ENCODE assay signal across 8 mouse cellular contexts in the genomic region with DNA sequence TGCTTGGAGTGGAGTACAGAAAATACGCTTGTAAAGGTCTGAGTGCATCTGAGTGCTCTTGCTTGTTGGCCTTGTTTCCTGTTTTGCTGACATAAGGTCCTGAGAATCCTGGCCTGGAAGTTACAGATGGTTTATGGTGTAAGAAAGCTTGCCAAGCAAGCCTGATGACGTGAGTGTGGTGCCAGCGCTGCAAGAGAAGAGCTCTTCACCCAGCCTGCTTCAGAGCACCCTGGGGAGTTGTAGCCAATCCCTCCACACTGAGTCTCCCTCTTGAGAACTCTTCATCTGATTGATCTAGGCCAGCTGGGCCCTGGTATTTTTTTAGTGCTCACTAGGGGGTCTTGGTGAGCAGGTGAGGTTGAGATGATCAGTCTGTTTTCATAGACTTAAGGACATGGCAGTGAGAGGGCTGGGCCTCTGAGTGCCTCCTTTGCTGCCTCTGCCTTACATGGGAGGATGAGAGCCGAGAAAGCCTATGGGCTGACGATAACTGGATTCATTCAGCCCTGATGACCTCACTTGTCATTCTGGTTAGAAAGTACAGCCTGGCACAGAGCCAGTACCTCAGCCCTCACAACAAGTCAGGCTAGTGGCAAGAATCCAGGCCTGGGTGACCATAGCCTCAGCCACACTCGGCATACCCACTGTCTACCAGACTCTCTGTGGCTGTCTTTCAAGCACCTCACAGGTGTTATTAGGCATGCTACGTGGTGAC. TPM values are rescaled to one million over a fixed set of nuclear protein-coding genes. Genes with fewer than 3 reads are reported as not detected.
DNase-seq lines count a peak whose midpoint lies in the region; ATAC-seq and TF ChIP-seq lines count a peak whose summit lies in the region.
"Had no signal": no experiment of that assay in that cellular context is flagged by ENCODE, and none has a peak within 500 bp of the region (broad histone marks: within the 10 kb centered on the region; RNA-seq: fewer than 3 reads in every experiment).

No protein-coding gene starts in this region.

- H3K4me2 ChIP-seq in intestine, postnatal 0 days (replicated peaks; ENCODE audit: low read depth): no peak overlapping the region
- H3K4me2 ChIP-seq: midbrain, embryonic 15.5 days had no signal

- no peak overlapping the region for H3K4me3 ChIP-seq in intestine, postnatal 0 days (ENCODE audit: low read depth, low read length)
- H3K4me3 ChIP-seq: midbrain, embryonic 15.5 days had no signal

- no peak overlapping the region for H3K27ac ChIP-seq in intestine, postnatal 0 days (ENCODE audit: low read depth, low read length)
- H3K27ac ChIP-seq: midbrain, embryonic 15.5 days had no signal

- H3K9me3 ChIP-seq in intestine, postnatal 0 days (ENCODE audit: control insufficient read depth): no peaks in the 10 kb centered on the region
- H3K9me3 ChIP-seq: midbrain, embryonic 15.5 days had no signal

- WGBS in intestine, postnatal 0 days: 60% methylated on average over 7 of the region's 7 CpGs

- ATAC-seq in intestine, postnatal 0 days: no peak
- ATAC-seq: midbrain, embryonic 15.5 days had no signal

- TF ChIP-seq CTCF in intestine, postnatal 0 days (IDR thresholded peaks at IDR 0.05; ENCODE audit: low read depth): no peak

- H3K36me3 ChIP-seq in intestine, postnatal 0 days (ENCODE audit: control insufficient read depth, insufficient read depth): no peaks in the 10 kb centered on the region
- H3K36me3 ChIP-seq: midbrain, embryonic 15.5 days had no signal

- H3K9ac ChIP-seq in intestine, postnatal 0 days (ENCODE audit: low read depth, low read length): no peak overlapping the region
- H3K9ac ChIP-seq: midbrain, embryonic 15.5 days had no signal

- H3K27me3 ChIP-seq in intestine, postnatal 0 days (replicated peaks; ENCODE audit: control insufficient read depth, insufficient read depth, low read length): no peaks in the 10 kb centered on the region
- H3K27me3 ChIP-seq: midbrain, embryonic 15.5 days had no signal

- no peaks in the 10 kb centered on the region for H3K4me1 ChIP-seq in intestine, postnatal 0 days (replicated peaks; ENCODE audit: control insufficient read depth, insufficient read depth, low read length)
- H3K4me1 ChIP-seq: midbrain, embryonic 15.5 days had no signal

- peak; percentile 44 for DNase-seq in layer of hippocampus, adult 9-11 months
- no peak for DNase-seq in layer of hippocampus, adult 8-10 months (ENCODE audit: low spot score in 2 of 2)
- peak; percentile 70 for DNase-seq in adrenal gland, postnatal 25 days
- DNase-seq in heart, adult 8-10 months (ENCODE audit: low spot score): peak; percentile 24
- peak; percentile 81 for DNase-seq in lung, postnatal 36 days
- DNase-seq in frontal cortex, postnatal 10 days (ENCODE audit: low spot score in 2 of 2): no peak

RNA-seq across cellular contexts. Expression of a gene that starts 35.9 kb away (rescaled TPM):
- 10 to 100 TPM; 42.1 to 46.7 (median 44.4) TPM for total RNA-seq in layer of hippocampus, adult 8-10 months (2022)
- total RNA-seq in adrenal gland, postnatal 25 days (2021): 33.3 and 38.6 TPM in 2 replicates
- 10 to 100 TPM; 34.2 to 39.8 (median 37.6) TPM for total RNA-seq in heart, adult 8-10 months (2022)
- polyA plus RNA-seq in intestine, postnatal 0 days (2015; fragmentation: Nextera tagmentation; extraction: Ambion mirVana): 8.7 and 9.8 TPM in 2 replicates

RNA-seq across cellular contexts. Expression of a gene that starts 36.0 kb away (rescaled TPM):
- total RNA-seq in layer of hippocampus, adult 8-10 months (2022): 10 to 100 TPM; 27.3 to 32.3 (median 29.8) TPM
- total RNA-seq in adrenal gland, postnatal 25 days (2021): 35.4 and 39.5 TPM in 2 replicates
- total RNA-seq in heart, adult 8-10 months (2022): 10 to 100 TPM; 16.8 to 21.9 (median 20.5) TPM
- 26.0 and 27.1 TPM in 2 replicates for polyA plus RNA-seq in intestine, postnatal 0 days (2015; fragmentation: Nextera tagmentation; extraction: Ambion mirVana)

RNA-seq across cellular contexts. Expression of a gene that starts 42.5 kb away (rescaled TPM):
- 10 to 100 TPM; 29.3 to 36.5 (median 35.4) TPM for total RNA-seq in layer of hippocampus, adult 8-10 months (2022)
- 30.5 and 36.6 TPM in 2 replicates for total RNA-seq in adrenal gland, postnatal 25 days (2021)
- total RNA-seq in heart, adult 8-10 months (2022): 10 to 100 TPM in 2 of 4 experiments, 1 to 10 TPM in 2; 6.2 to 10.0 (median 8.4) TPM
- polyA plus RNA-seq in intestine, postnatal 0 days (2015; fragmentation: Nextera tagmentation; extraction: Ambion mirVana): 34.3 and 37.8 TPM in 2 replicates

Comparison
In these comparisons a context has a peak if more than half of its experiments do, and no peak if none do; other contexts are left out.
1. DNase-seq: peak in layer of hippocampus, adult 9-11 months (single experiment), adrenal gland, postnatal 25 days (single experiment), heart, adult 8-10 months (single experiment) and lung, postnatal 36 days (single experiment); none in layer of hippocampus, adult 8-10 months (0 of 2) and frontal cortex, postnatal 10 days (0 of 2).